ENCODE assay signal across 19 mouse cellular contexts in the genomic region with DNA sequence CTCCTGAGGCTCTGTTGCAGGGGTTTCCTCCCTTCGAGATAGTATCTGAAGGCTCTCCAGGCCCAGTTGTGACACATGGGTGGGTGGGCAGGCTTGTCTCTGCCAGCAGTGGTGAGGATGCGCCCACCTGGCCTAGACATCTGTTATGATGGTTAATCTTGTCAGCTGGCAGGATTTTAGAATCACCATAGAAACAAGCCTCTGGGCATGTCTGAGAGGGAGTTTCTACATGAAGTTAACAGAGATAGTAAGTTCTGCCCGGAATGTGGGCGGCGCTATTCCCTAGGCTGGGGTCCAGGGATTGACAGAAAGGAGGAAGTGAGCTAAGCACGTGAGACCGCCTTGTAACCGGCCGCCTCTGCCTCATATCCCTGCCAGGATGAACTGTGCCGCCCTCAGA.
A peak's percentile ranks its signal among the peaks of the same experiment; 100 is the strongest.
DNase-seq lines count a peak whose midpoint lies in the region; ATAC-seq and TF ChIP-seq lines count a peak whose summit lies in the region.
"Had no signal": no experiment of that assay in that cellular context is flagged by ENCODE, and none has a peak within 500 bp of the region (broad histone marks: within the 10 kb centered on the region; RNA-seq: fewer than 3 reads in every experiment).

No protein-coding gene starts in this region.

- H3K9me3 ChIP-seq in forebrain, postnatal 0 days (ENCODE audit: low read length): no peaks in the 10 kb centered on the region
- no peaks in the 10 kb centered on the region for H3K9me3 ChIP-seq in forebrain, embryonic 12.5 days
- H3K9me3 ChIP-seq in kidney, embryonic 15.5 days (replicated peaks): no peaks in the 10 kb centered on the region
- H3K9me3 ChIP-seq in intestine, embryonic 16.5 days (ENCODE audit: control insufficient read depth, low read length): no peaks in the 10 kb centered on the region
- H3K9me3 ChIP-seq: embryonic facial prominence, embryonic 10.5 days; heart, embryonic 15.5 days; intestine, embryonic 15.5 days; limb, embryonic 12.5 days had no signal

- H3K4me2 ChIP-seq in forebrain, postnatal 0 days (ENCODE audit: low read depth): no peak overlapping the region
- H3K4me2 ChIP-seq in forebrain, embryonic 12.5 days: no peak overlapping the region
- H3K4me2 ChIP-seq in kidney, embryonic 15.5 days: no peak overlapping the region
- no peak overlapping the region for H3K4me2 ChIP-seq in intestine, embryonic 16.5 days (ENCODE audit: low read depth, low read length)
- H3K4me2 ChIP-seq: heart, embryonic 15.5 days; intestine, embryonic 15.5 days; limb, embryonic 12.5 days had no signal

- WGBS in forebrain, postnatal 0 days: 88% methylated on average over 10 of the region's 10 CpGs
- WGBS in forebrain, embryonic 12.5 days: 92% methylated on average over 10 of the region's 10 CpGs
- 92% methylated on average over 10 of the region's 10 CpGs for WGBS in kidney, embryonic 15.5 days
- 92% methylated on average over 10 of the region's 10 CpGs for WGBS in intestine, embryonic 16.5 days

- no peaks in the 10 kb centered on the region for H3K27me3 ChIP-seq in forebrain, postnatal 0 days (ENCODE audit: insufficient read depth, low read length)
- 0 out of 2 replicates have a peak, but pooled peaks cover 4% of the 10 kb centered on the region for H3K27me3 ChIP-seq in forebrain, embryonic 12.5 days
- 0 out of 2 replicates have a peak, but pooled peaks cover 2% of the 10 kb centered on the region for H3K27me3 ChIP-seq in kidney, embryonic 15.5 days
- H3K27me3 ChIP-seq in intestine, embryonic 16.5 days (replicated peaks; ENCODE audit: control insufficient read depth, insufficient read depth, low read length): no peaks in the 10 kb centered on the region
- H3K27me3 ChIP-seq: intestine, embryonic 15.5 days; limb, embryonic 12.5 days had no signal

- no peak for TF ChIP-seq CTCF in forebrain, postnatal 0 days (IDR thresholded peaks at IDR 0.05; ENCODE audit: low read depth)

- H3K4me3 ChIP-seq in forebrain, postnatal 0 days (ENCODE audit: low read depth, low read length): no peak overlapping the region
- H3K4me3 ChIP-seq in forebrain, embryonic 12.5 days (replicated peaks): no peak overlapping the region
- H3K4me3 ChIP-seq in kidney, embryonic 15.5 days (replicated peaks): no peak overlapping the region
- H3K4me3 ChIP-seq in intestine, embryonic 16.5 days (ENCODE audit: low read length): no peak overlapping the region
- H3K4me3 ChIP-seq: embryonic facial prominence, embryonic 10.5 days; erythroblast, embryonic 14.5 days; heart, embryonic 15.5 days; intestine, embryonic 15.5 days; limb, embryonic 12.5 days had no signal

- H3K27ac ChIP-seq in forebrain, postnatal 0 days (ENCODE audit: low read depth, low read length): no peak overlapping the region
- H3K27ac ChIP-seq in forebrain, embryonic 12.5 days: no peak overlapping the region
- no peak overlapping the region for H3K27ac ChIP-seq in kidney, embryonic 15.5 days
- no peak overlapping the region for H3K27ac ChIP-seq in intestine, embryonic 16.5 days (ENCODE audit: low read length)
- H3K27ac ChIP-seq: embryonic facial prominence, embryonic 10.5 days; heart, embryonic 15.5 days; intestine, embryonic 15.5 days; limb, embryonic 12.5 days; liver, embryonic 14.5 days had no signal

- no peak overlapping the region for H3K9ac ChIP-seq in forebrain, postnatal 0 days
- H3K9ac ChIP-seq in forebrain, embryonic 12.5 days: no peak overlapping the region
- no peak overlapping the region for H3K9ac ChIP-seq in kidney, embryonic 15.5 days
- H3K9ac ChIP-seq in intestine, embryonic 16.5 days (ENCODE audit: low read depth, low read length): no peak overlapping the region
- H3K9ac ChIP-seq: heart, embryonic 15.5 days; intestine, embryonic 15.5 days; limb, embryonic 12.5 days; liver, embryonic 14.5 days had no signal

- no peaks in the 10 kb centered on the region for H3K36me3 ChIP-seq in forebrain, postnatal 0 days (ENCODE audit: insufficient read depth)
- no peaks in the 10 kb centered on the region for H3K36me3 ChIP-seq in forebrain, embryonic 12.5 days (replicated peaks)
- H3K36me3 ChIP-seq in kidney, embryonic 15.5 days: no peaks in the 10 kb centered on the region
- H3K36me3 ChIP-seq in intestine, embryonic 16.5 days (ENCODE audit: control insufficient read depth, insufficient read depth, low read length): no peaks in the 10 kb centered on the region
- H3K36me3 ChIP-seq: embryonic facial prominence, embryonic 10.5 days; heart, embryonic 15.5 days; intestine, embryonic 15.5 days; limb, embryonic 12.5 days had no signal

- no peaks in the 10 kb centered on the region for H3K4me1 ChIP-seq in forebrain, postnatal 0 days (ENCODE audit: insufficient read depth)
- H3K4me1 ChIP-seq in forebrain, embryonic 12.5 days: 0 out of 2 replicates have a peak, but pooled peaks cover 2% of the 10 kb centered on the region
- peaks cover 20% of the 10 kb centered on the region for H3K4me1 ChIP-seq in kidney, embryonic 15.5 days
- H3K4me1 ChIP-seq in intestine, embryonic 16.5 days (ENCODE audit: control insufficient read depth, insufficient read depth, low read length): peaks cover 6% of the 10 kb centered on the region; the same call in 1 of the 2 replicates
- H3K4me1 ChIP-seq: limb, embryonic 12.5 days had no signal

- peak; percentile 35 for DNase-seq in forebrain, postnatal 0 days
- DNase-seq in layer of hippocampus, adult 18-20 months (ENCODE audit: low spot score in 2 of 2): peak; percentile 54 to 60
- DNase-seq in left cerebral cortex, adult 9 months (ENCODE audit: low spot score in 2 of 2): peak; percentile 58 to 87
- DNase-seq in right cerebral cortex, postnatal 36 days (ENCODE audit: low spot score in 2 of 2): peak; percentile 76 to 83
- no peak for DNase-seq in embryo, embryonic 11 days
- DNase-seq: adrenal gland, postnatal 25 days; cerebellum, postnatal 14 days; heart, adult 11 months; kidney, postnatal 10 days had no signal

- no peak for ATAC-seq in forebrain, postnatal 0 days
- ATAC-seq in forebrain, embryonic 12.5 days (ENCODE audit: low FRiP score): no peak
- no peak for ATAC-seq in kidney, embryonic 15.5 days (replicated peaks; ENCODE audit: low FRiP score)
- ATAC-seq in intestine, embryonic 16.5 days: no peak
- ATAC-seq: intestine, embryonic 15.5 days; lung, postnatal 0 days had no signal
